Mouse (Mus musculus) MEL (cell line): ENCODE results near the gene Cpsf6. TPM values are rescaled to one million over a fixed set of nuclear protein-coding genes. Genes with fewer than 3 reads are reported as not detected.
A peak's percentile ranks its signal among the peaks of the same experiment; 100 is the strongest.
"Not testable (repeated sequence)": the region's sequence is repeated elsewhere in the genome, so short reads cannot be mapped to it uniquely, and the experiment has no call there.

Experiments used
- DNase-seq: peaks from one replicate; pipeline ENCODE4 v3.0.0; 2011; ENCODE audit warnings: low read depth, low spot score
- H3K27ac ChIP-seq: 2 replicates; pipeline ENCODE4 v1.5.1; 2012; ENCODE audit warnings: low read depth, mild to moderate bottlenecking, control low read depth, low read length, moderate library complexity; ENCODE audit not compliant: control insufficient read depth
- H3K27me3 ChIP-seq, 2 experiments: fragments of 150-350 bp in 1 of 2; sonication (generic) in 1 of 2; 2 replicates each; pipeline ENCODE4 v1.6.1; 2012; ENCODE audit warnings: low read length in 2 of 2, mild to moderate bottlenecking in 2 of 2, improper control_type of control experiment in 1 of 2, moderate library complexity in 1 of 2; ENCODE audit not compliant: insufficient read depth in 2 of 2, control insufficient read depth in 1 of 2
- H3K36me3 ChIP-seq, 2 experiments: 2 replicates each; pipeline ENCODE4 v1.6.1; 2012 to 2014; ENCODE audit warnings: low read length in 2 of 2, improper control_type of control experiment in 1 of 2, inconsistent platforms in 1 of 2, mild to moderate bottlenecking in 1 of 2; ENCODE audit not compliant: insufficient read depth in 2 of 2, control insufficient read depth in 1 of 2
- H3K4me1 ChIP-seq, 2 experiments: fragments of 150-350 bp in 1 of 2; sonication (generic) in 1 of 2; 2 replicates each; pipeline ENCODE4 v1.6.1; 2012; ENCODE audit warnings: low read length in 2 of 2, improper control_type of control experiment in 1 of 2, mild to moderate bottlenecking in 1 of 2; ENCODE audit not compliant: insufficient read depth in 2 of 2, control insufficient read depth in 1 of 2
- H3K4me3 ChIP-seq, 2 experiments: fragments of 150-350 bp in 1 of 2; sonication (generic) in 1 of 2; 2 replicates each; pipeline ENCODE4 v1.5.1; 2012; ENCODE audit warnings: low read depth in 2 of 2, low read length in 2 of 2, mild to moderate bottlenecking in 2 of 2, moderate library complexity in 2 of 2, control low read depth in 1 of 2, improper control_type of control experiment in 1 of 2; ENCODE audit not compliant: control insufficient read depth in 1 of 2, insufficient read depth in 1 of 2
- H3K79me2 ChIP-seq: 2 replicates; pipeline ENCODE4 v1.6.1; 2012; ENCODE audit warnings: mild to moderate bottlenecking, low read length, moderate library complexity; ENCODE audit not compliant: control insufficient read depth, poor library complexity, insufficient read depth
- H3K9ac ChIP-seq: 2 replicates; pipeline ENCODE4 v1.6.1; 2012; ENCODE audit warnings: low read depth, mild to moderate bottlenecking, control low read depth, low read length, moderate library complexity; ENCODE audit not compliant: control insufficient read depth, poor library complexity, severe bottlenecking
- H3K9me3 ChIP-seq: fragments of 150-350 bp; sonication (generic); replicated peaks from 2 replicates; pipeline ENCODE4 v1.6.1; 2012; ENCODE audit warnings: mild to moderate bottlenecking, low read length, improper control_type of control experiment, moderate library complexity; ENCODE audit not compliant: insufficient read depth
- CHD1 ChIP-seq: IDR thresholded peaks from 2 replicates; pipeline ENCODE4 v1.6.1; 2012; ENCODE audit warnings: low read depth, mild to moderate bottlenecking, inconsistent platforms, low read length, improper control_type of control experiment
- CTCF ChIP-seq, 3 experiments: IDR thresholded peaks in 2 of 3; conservative IDR thresholded peaks in 1 of 3; 2 replicates each; pipeline ENCODE4 v1.5.1; 2011 to 2012; ENCODE audit warnings: low read length in 3 of 3, low read depth in 2 of 3, mild to moderate bottlenecking in 2 of 3, improper control_type of control experiment in 1 of 3, inconsistent platforms in 1 of 3, mixed read lengths in 1 of 3, moderate library complexity in 1 of 3; ENCODE audit not compliant: control insufficient read depth in 1 of 3, insufficient read depth in 1 of 3, poor library complexity in 1 of 3, severe bottlenecking in 1 of 3
- GABPA ChIP-seq: IDR thresholded peaks from 2 replicates; pipeline ENCODE4 v1.6.1; 2012; ENCODE audit warnings: low read depth, mild to moderate bottlenecking, inconsistent platforms, low read length, improper control_type of control experiment, moderate library complexity
- GATA1 ChIP-seq: IDR thresholded peaks from 2 replicates; pipeline ENCODE4 v1.6.1; 2011; ENCODE audit warnings: low read depth, low read length, improper control_type of control experiment
- HCFC1 ChIP-seq: IDR thresholded peaks from 2 replicates; pipeline ENCODE4 v1.6.1; 2012; ENCODE audit warnings: low read depth, mild to moderate bottlenecking, inconsistent platforms, low read length, improper control_type of control experiment, moderate library complexity
- KAT2A ChIP-seq: conservative IDR thresholded peaks from 2 replicates; pipeline ENCODE4 v1.6.1; 2012; ENCODE audit warnings: low read depth, low read length, improper control_type of control experiment, inconsistent platforms
- MAFK ChIP-seq: IDR thresholded peaks from 2 replicates; pipeline ENCODE4 v1.6.1; 2011; ENCODE audit warnings: low read depth, mild to moderate bottlenecking, low read length, improper control_type of control experiment, borderline replicate concordance
- MAZ ChIP-seq: IDR thresholded peaks from 2 replicates; pipeline ENCODE4 v1.6.1; 2012; ENCODE audit warnings: low read depth, mild to moderate bottlenecking, inconsistent platforms, low read length, improper control_type of control experiment
- MYC ChIP-seq: IDR thresholded peaks from 2 replicates; pipeline ENCODE4 v1.6.1; 2011; ENCODE audit warnings: low read depth, mild to moderate bottlenecking, low read length, improper control_type of control experiment, moderate library complexity
- POLR2AphosphoS5 ChIP-seq: IDR thresholded peaks from 2 replicates; pipeline ENCODE4 v1.6.1; 2012; ENCODE audit warnings: low read depth, borderline replicate concordance, mild to moderate bottlenecking, inconsistent platforms, low read length, moderate library complexity, mixed read lengths
- SIN3A ChIP-seq: IDR thresholded peaks from 2 replicates; pipeline ENCODE4 v1.6.1; 2012; ENCODE audit warnings: low read length, improper control_type of control experiment, inconsistent platforms
- SMC3 ChIP-seq: IDR thresholded peaks from 2 replicates; pipeline ENCODE4 v1.6.1; 2011; ENCODE audit warnings: low read depth, low read length, improper control_type of control experiment
- TAL1 ChIP-seq: IDR thresholded peaks from 2 replicates; pipeline ENCODE4 v1.6.1; 2012; ENCODE audit warnings: mild to moderate bottlenecking, inconsistent platforms, low read length, moderate library complexity, mixed read lengths
- TBP ChIP-seq: IDR thresholded peaks from 2 replicates; pipeline ENCODE4 v1.8.0; 2011; ENCODE audit warnings: low read depth, low read length, improper control_type of control experiment
- USF1 ChIP-seq: IDR thresholded peaks from 2 replicates; pipeline ENCODE4 v1.6.1; 2014; ENCODE audit warnings: low read depth, mild to moderate bottlenecking, inconsistent platforms, low read length, improper control_type of control experiment, moderate library complexity
- ZC3H11A ChIP-seq: IDR thresholded peaks from 2 replicates; pipeline ENCODE4 v1.6.1; 2012; ENCODE audit warnings: low read depth, mild to moderate bottlenecking, inconsistent platforms, low read length, improper control_type of control experiment
- ZMIZ1 ChIP-seq: IDR thresholded peaks from 2 replicates; pipeline ENCODE4 v1.6.1; 2012; ENCODE audit warnings: low read depth, mild to moderate bottlenecking, inconsistent platforms, low read length, improper control_type of control experiment, moderate library complexity
- ZNF384 ChIP-seq: IDR thresholded peaks from 2 replicates; pipeline ENCODE4 v1.6.1; 2012; ENCODE audit warnings: low read depth, mild to moderate bottlenecking, inconsistent platforms, low read length, improper control_type of control experiment
- polyA plus RNA-seq, 2 experiments: library from polyadenylated mRNA; stranded (reverse) in 1 of 2; unstranded in 1 of 2; fragments of >175 nt in 1 of 2; fragments of >200 nt in 1 of 2; gene quantifications; 2 replicates each; pipeline versions ENCODE4 v1.2.1 to v1.2.4; 2012; ENCODE audit warnings: low replicate concordance in 2 of 2, low read depth in 1 of 2; ENCODE audit not compliant: insufficient read length in 2 of 2, insufficient read depth in 1 of 2, missing spikeins in 1 of 2
- total RNA-seq: library from RNA; depleted of rRNA; stranded (reverse); fragments of 300-350 nt; gene quantifications from 2 replicates; pipeline ENCODE4 v1.2.3, GENCODE M21; 2012

Gene Cpsf6
- total and polyA plus RNA-seq, 3 experiments = 85.7 to 88.2 TPM; not detected in 1

- TF ChIP-seq CTCF (IDR thresholded peaks at IDR 0.05 in 2 of 3, conservative IDR thresholded peaks at IDR 0.05 in 1 of 3; ENCODE audit: control insufficient read depth in 1 of 3, insufficient read depth in 1 of 3, low read depth in 2 of 3, low read length in 3 of 3, poor library complexity in 1 of 3, severe bottlenecking in 1 of 3) (no peak), GABPA (no peak), TBP (0 out of 2 replicates have a peak, but pooled peaks have one; percentile 19), ZC3H11A (no peak), POLR2AphosphoS5 (no peak), HCFC1 (no peak), TAL1 (no peak), CHD1 (no peak), MYC (no peak), MAZ (peak; percentile 80; the same call in 1 of the 2 replicates), ZMIZ1 (no peak), KAT2A (no peak), SMC3 (no peak), SIN3A (no peak), ZNF384 (no peak), GATA1 (no peak), MAFK (no peak)
Measured at GRCm38 (mm10) chr10:117393196-117393890, 13.5 kb upstream of the Cpsf6 start (continued).

GRCm38 (mm10) chr10:117392832-117393195 lies 13.0 kb upstream of the Cpsf6 start:
- H3K4me1 ChIP-seq = peaks cover 0 to 4% of the 10 kb centered on the region in 2 experiments; a peak in 1 of 4 replicates
- H3K27ac ChIP-seq = peak overlapping the region; percentile 61
- peak in 1 of 3 experiments; percentile 12; a peak in 1 of 6 replicates for TF ChIP-seq CTCF (IDR thresholded peaks at IDR 0.05 in 2 of 3, conservative IDR thresholded peaks at IDR 0.05 in 1 of 3; ENCODE audit: control insufficient read depth in 1 of 3, insufficient read depth in 1 of 3, low read depth in 2 of 3, low read length in 3 of 3, poor library complexity in 1 of 3, severe bottlenecking in 1 of 3)
- no peak for TF ChIP-seq USF1
- TF ChIP-seq SMC3 = peak; percentile 14; the same call in 1 of the 2 replicates
- no peak for TF ChIP-seq KAT2A
- 0 out of 2 replicates have a peak, but pooled peaks have one; percentile 37 for TF ChIP-seq SIN3A
- H3K9me3 ChIP-seq = no peaks in the 10 kb centered on the region
- peak overlapping the region; percentile 56 for H3K9ac ChIP-seq
- DNase-seq = peak; percentile 64
- H3K36me3 ChIP-seq = no peaks in the 10 kb centered on the region
- H3K79me2 ChIP-seq = no peaks in the 10 kb centered on the region
- peak overlapping the region; percentile 71 to 72 for H3K4me3 ChIP-seq
- no peaks in the 10 kb centered on the region for H3K27me3 ChIP-seq

- H3K79me2 ChIP-seq, H3K36me3 ChIP-seq, H3K9me3 ChIP-seq, H3K27ac ChIP-seq, H3K9ac ChIP-seq, H3K4me1 ChIP-seq, DNase-seq, H3K4me3 ChIP-seq, H3K27me3 ChIP-seq: not testable (repeated sequence)
Measured at GRCm38 (mm10) chr10:117392397-117392796, 12.6 kb upstream of the Cpsf6 start.
